In genomic region chr5:38236627-38237026, GRCm38 (mm10) we compare ENCODE assay signal across 17 mouse cellular contexts. TPM values are rescaled to one million over a fixed set of nuclear protein-coding genes. Genes with fewer than 3 reads are reported as not detected.
DNase-seq lines count a peak whose midpoint lies in the region; ATAC-seq and TF ChIP-seq lines count a peak whose summit lies in the region.
"Had no signal": no experiment of that assay in that cellular context is flagged by ENCODE, and none has a peak within 500 bp of the region (broad histone marks: within the 10 kb centered on the region; RNA-seq: fewer than 3 reads in every experiment).

No protein-coding gene starts in this region.

- no peak for TF ChIP-seq EP300 in liver, embryonic 14.5 days (IDR thresholded peaks at IDR 0.05; ENCODE audit: low read depth)

- H3K4me3 ChIP-seq in heart, embryonic 10.5 days: no peak overlapping the region
- no peak overlapping the region for H3K4me3 ChIP-seq in liver, embryonic 14.5 days (ENCODE audit: insufficient read depth in 1 of 2, low read depth in 2 of 2, low read length in 2 of 2)
- no peak overlapping the region for H3K4me3 ChIP-seq in liver, embryonic 12.5 days
- H3K4me3 ChIP-seq in E14TG2a.4 (replicated peaks; ENCODE audit: low read length): no peak overlapping the region
- H3K4me3 ChIP-seq in cortical plate, adult 2 months (ENCODE audit: insufficient read depth, low read length): no peak overlapping the region
- H3K4me3 ChIP-seq: neural tube, embryonic 13.5 days had no signal

- 92% methylated on average over 2 of the region's 2 CpGs for WGBS in heart, embryonic 10.5 days
- WGBS in liver, embryonic 14.5 days (ENCODE audit: insufficient replicate concordance): 64% methylated on average over 2 of the region's 2 CpGs
- WGBS in liver, embryonic 12.5 days (ENCODE audit: insufficient replicate concordance): 84% methylated on average over 2 of the region's 2 CpGs

- TF ChIP-seq CTCF in liver, embryonic 14.5 days (IDR thresholded peaks at IDR 0.05; ENCODE audit: low read depth): peak; percentile 62
- TF ChIP-seq CTCF in E14TG2a.4 (conservative IDR thresholded peaks at IDR 0.05; ENCODE audit: low read length): peak; percentile 71
- TF ChIP-seq CTCF in cortical plate, adult 2 months (IDR thresholded peaks at IDR 0.05; ENCODE audit: extremely low read depth, insufficient read depth, low read length): 0 out of 2 replicates have a peak, but pooled peaks have one; percentile 2

- peak; percentile 76 for DNase-seq in heart, adult 11 months
- DNase-seq in heart, embryonic 10.5 days (ENCODE audit: low spot score): no peak
- no peak for DNase-seq in liver, embryonic 14.5 days (ENCODE audit: low read depth in 3 of 3, low spot score in 3 of 3)
- DNase-seq in right cerebral cortex, postnatal 4 days: no peak
- DNase-seq: adrenal gland, postnatal 25 days; heart, adult 18-20 months; kidney, adult 9 months; lung, postnatal 10 days; right cerebral cortex, postnatal 25 days had no signal

- H3K9me3 ChIP-seq in heart, embryonic 10.5 days: no peaks in the 10 kb centered on the region
- H3K9me3 ChIP-seq in liver, embryonic 14.5 days (ENCODE audit: control insufficient read depth, low read length): no peaks in the 10 kb centered on the region
- no peaks in the 10 kb centered on the region for H3K9me3 ChIP-seq in liver, embryonic 12.5 days (replicated peaks)
- no peaks in the 10 kb centered on the region for H3K9me3 ChIP-seq in E14TG2a.4 (ENCODE audit: low read length)
- H3K9me3 ChIP-seq: neural tube, embryonic 13.5 days had no signal

- no peak for ATAC-seq in liver, embryonic 14.5 days (ENCODE audit: insufficient read depth)
- no peak for ATAC-seq in liver, embryonic 12.5 days
- ATAC-seq in inflammation-experienced regulatory T-cells, adult 6 months: no peak

- H3K4me1 ChIP-seq in heart, embryonic 10.5 days: no peaks in the 10 kb centered on the region
- 0 out of 4 replicates have a peak, but pooled peaks cover 0 to 4% of the 10 kb centered on the region in 2 experiments for H3K4me1 ChIP-seq in liver, embryonic 14.5 days (replicated peaks; ENCODE audit: control insufficient read depth in 2 of 2, insufficient read depth in 2 of 2, low read length in 1 of 2)
- H3K4me1 ChIP-seq in liver, embryonic 12.5 days: no peaks in the 10 kb centered on the region
- no peaks in the 10 kb centered on the region for H3K4me1 ChIP-seq in E14TG2a.4 (replicated peaks; ENCODE audit: low read depth, low read length)
- H3K4me1 ChIP-seq in cortical plate, adult 2 months (ENCODE audit: control insufficient read depth, insufficient read depth, low read length): no peaks in the 10 kb centered on the region

- no peak overlapping the region for H3K9ac ChIP-seq in liver, embryonic 14.5 days (replicated peaks)
- H3K9ac ChIP-seq in liver, embryonic 12.5 days: no peak overlapping the region
- H3K9ac ChIP-seq: hindbrain, embryonic 14.5 days; neural tube, embryonic 13.5 days had no signal

- H3K27me3 ChIP-seq in heart, embryonic 10.5 days (ENCODE audit: insufficient read depth, poor library complexity, severe bottlenecking): no peaks in the 10 kb centered on the region
- H3K27me3 ChIP-seq in liver, embryonic 14.5 days (ENCODE audit: control insufficient read depth, insufficient read depth, low read length): no peaks in the 10 kb centered on the region
- no peaks in the 10 kb centered on the region for H3K27me3 ChIP-seq in liver, embryonic 12.5 days (replicated peaks)
- H3K27me3 ChIP-seq in E14TG2a.4 (ENCODE audit: insufficient read depth, low read length): no peaks in the 10 kb centered on the region; the same call in 1 of the 2 replicates
- H3K27me3 ChIP-seq: neural tube, embryonic 13.5 days had no signal

- H3K4me2 ChIP-seq in liver, embryonic 14.5 days (ENCODE audit: low read depth): no peak overlapping the region
- H3K4me2 ChIP-seq in liver, embryonic 12.5 days: no peak overlapping the region
- H3K4me2 ChIP-seq: hindbrain, embryonic 14.5 days; neural tube, embryonic 13.5 days had no signal

- TF ChIP-seq POLR2A in cortical plate, adult 2 months (IDR thresholded peaks at IDR 0.05; ENCODE audit: extremely low read depth, insufficient read depth, low read length): no peak

- H3K36me3 ChIP-seq in heart, embryonic 10.5 days: peaks cover 44% of the 10 kb centered on the region
- H3K36me3 ChIP-seq in liver, embryonic 14.5 days (replicated peaks; ENCODE audit: control insufficient read depth, insufficient read depth, low read depth): peaks cover 5% of the 10 kb centered on the region
- H3K36me3 ChIP-seq in liver, embryonic 12.5 days: peaks cover 45% of the 10 kb centered on the region
- peaks cover 47% of the 10 kb centered on the region for H3K36me3 ChIP-seq in E14TG2a.4 (ENCODE audit: insufficient read depth, low read length)

- H3K27ac ChIP-seq in heart, embryonic 10.5 days: no peak overlapping the region
- no peak overlapping the region for H3K27ac ChIP-seq in liver, embryonic 14.5 days
- no peak overlapping the region for H3K27ac ChIP-seq in liver, embryonic 12.5 days
- no peak overlapping the region for H3K27ac ChIP-seq in cortical plate, adult 2 months (ENCODE audit: insufficient read depth, low read length)
- H3K27ac ChIP-seq: hindbrain, embryonic 14.5 days; neural tube, embryonic 13.5 days had no signal

RNA-seq across cellular contexts. Expression of gene Lyar, which starts 16.4 kb away (rescaled TPM):
- polyA plus RNA-seq in heart, embryonic 10.5 days (2016; fragmentation: Nextera tagmentation; extraction: Ambion mirVana): 71.0 and 111 TPM in 2 replicates
- 19.1 and 44.6 TPM in 2 replicates for polyA plus RNA-seq in liver, embryonic 14.5 days (2012; rRNA removed)
- 64.2 and 66.3 TPM in 2 replicates for polyA plus RNA-seq in liver, embryonic 14.5 days (2014; fragmentation: Nextera tagmentation; extraction: Ambion mirVana)
- polyA plus RNA-seq in liver, embryonic 12.5 days (2016; fragmentation: Nextera tagmentation; extraction: Ambion mirVana): 145 and 147 TPM in 2 replicates
- 14.3 and 15.5 TPM in 2 replicates for polyA plus RNA-seq in cortical plate, adult 2 months (2012; rRNA removed)
- polyA plus RNA-seq in inflammation-experienced regulatory T-cells, adult 6 months (2017; shearing (Covaris generic)): 10 to 100 TPM; 49.7 to 59.4 (median 50.8) TPM

RNA-seq across cellular contexts. Expression of gene Zbtb49, which starts 16.4 kb away (rescaled TPM):
- polyA plus RNA-seq in heart, embryonic 10.5 days (2016; fragmentation: Nextera tagmentation; extraction: Ambion mirVana): 9.5 and 14.7 TPM in 2 replicates
- polyA plus RNA-seq in liver, embryonic 14.5 days (2012; rRNA removed): 3.4 and 3.5 TPM in 2 replicates
- polyA plus RNA-seq in liver, embryonic 14.5 days (2014; fragmentation: Nextera tagmentation; extraction: Ambion mirVana): 2.2 and 2.3 TPM in 2 replicates
- 4.4 and 5.4 TPM in 2 replicates for polyA plus RNA-seq in liver, embryonic 12.5 days (2016; fragmentation: Nextera tagmentation; extraction: Ambion mirVana)
- 19.0 and 20.6 TPM in 2 replicates for polyA plus RNA-seq in cortical plate, adult 2 months (2012; rRNA removed)
- 10 to 100 TPM; 10.7 to 17.4 (median 15.3) TPM for polyA plus RNA-seq in inflammation-experienced regulatory T-cells, adult 6 months (2017; shearing (Covaris generic))

RNA-seq across cellular contexts. Expression of gene Tmem128, which starts 23.4 kb away (rescaled TPM):
- 48.6 and 56.7 TPM in 2 replicates for polyA plus RNA-seq in heart, embryonic 10.5 days (2016; fragmentation: Nextera tagmentation; extraction: Ambion mirVana)
- 24.0 and 26.7 TPM in 2 replicates for polyA plus RNA-seq in liver, embryonic 14.5 days (2012; rRNA removed)
- 49.5 and 51.8 TPM in 2 replicates for polyA plus RNA-seq in liver, embryonic 14.5 days (2014; fragmentation: Nextera tagmentation; extraction: Ambion mirVana)
- polyA plus RNA-seq in liver, embryonic 12.5 days (2016; fragmentation: Nextera tagmentation; extraction: Ambion mirVana): 51.3 and 55.5 TPM in 2 replicates
- 47.5 and 48.0 TPM in 2 replicates for polyA plus RNA-seq in cortical plate, adult 2 months (2012; rRNA removed)
- 100 to 1,000 TPM; 101 to 125 (median 113) TPM for polyA plus RNA-seq in inflammation-experienced regulatory T-cells, adult 6 months (2017; shearing (Covaris generic))

RNA-seq across cellular contexts. Expression of gene Otop1, which starts 39.1 kb away (rescaled TPM):
- polyA plus RNA-seq in heart, embryonic 10.5 days (2016; fragmentation: Nextera tagmentation; extraction: Ambion mirVana): 0.06 TPM in 1 of 2 replicates, not detected in the other
- not detected in 2 replicates for polyA plus RNA-seq in liver, embryonic 14.5 days (2012; rRNA removed)
- not detected in 2 replicates for polyA plus RNA-seq in liver, embryonic 14.5 days (2014; fragmentation: Nextera tagmentation; extraction: Ambion mirVana)
- polyA plus RNA-seq in liver, embryonic 12.5 days (2016; fragmentation: Nextera tagmentation; extraction: Ambion mirVana): not detected in 2 replicates
- polyA plus RNA-seq in cortical plate, adult 2 months (2012; rRNA removed): 0.02 TPM in 1 of 2 replicates, not detected in the other
- polyA plus RNA-seq in inflammation-experienced regulatory T-cells, adult 6 months (2017; shearing (Covaris generic)): not detected
- polyA plus RNA-seq: heart, postnatal 0 days; hindbrain, embryonic 14.5 days; liver, adult 2 months; neural tube, embryonic 13.5 days had no signal

Comparison
In these comparisons a context has a peak if more than half of its experiments do, and no peak if none do; other contexts are left out.
1. CTCF ChIP-seq: peak in every context shown above with its lines; median percentile 71 in E14TG2a.4; 62 in liver, embryonic 14.5 days; 2 in cortical plate, adult 2 months.